Mouse (Mus musculus) brain, embryonic 14.5 days (tissue): ENCODE measurements at regions not wholly inside any gene's neighbourhood (a gene's known extent, or its start where the extent isn't known, plus 50 kb on each side); places are given as distances from the start of the nearest gene placed in this dataset.

Experiments
- CTCF ChIP-seq: fragments of 200-500 bp; IDR thresholded peaks from 2 replicates; pipeline ENCODE4 v1.5.1; 2012; ENCODE audit warnings: inconsistent platforms, mild to moderate bottlenecking, moderate library complexity, borderline replicate concordance; ENCODE audit not compliant: insufficient read depth, insufficient read length; ENCODE audit errors: extremely low read depth
- POLR2A ChIP-seq: fragments of 200-500 bp; IDR thresholded peaks from 2 replicates; pipeline ENCODE4 v1.6.1; 2012; ENCODE audit warnings: mild to moderate bottlenecking, inconsistent platforms, borderline replicate concordance; ENCODE audit not compliant: poor library complexity, insufficient read depth, insufficient read length, severe bottlenecking; ENCODE audit errors: extremely low read depth

GRCm38 (mm10) chr4:11876009-11876408 lies 105.1 kb downstream of the Gm10604 start:
- TF ChIP-seq POLR2A = no peak
- no peak for TF ChIP-seq CTCF
